8 mouse cellular contexts compared by ENCODE assay signal in the genomic region with DNA sequence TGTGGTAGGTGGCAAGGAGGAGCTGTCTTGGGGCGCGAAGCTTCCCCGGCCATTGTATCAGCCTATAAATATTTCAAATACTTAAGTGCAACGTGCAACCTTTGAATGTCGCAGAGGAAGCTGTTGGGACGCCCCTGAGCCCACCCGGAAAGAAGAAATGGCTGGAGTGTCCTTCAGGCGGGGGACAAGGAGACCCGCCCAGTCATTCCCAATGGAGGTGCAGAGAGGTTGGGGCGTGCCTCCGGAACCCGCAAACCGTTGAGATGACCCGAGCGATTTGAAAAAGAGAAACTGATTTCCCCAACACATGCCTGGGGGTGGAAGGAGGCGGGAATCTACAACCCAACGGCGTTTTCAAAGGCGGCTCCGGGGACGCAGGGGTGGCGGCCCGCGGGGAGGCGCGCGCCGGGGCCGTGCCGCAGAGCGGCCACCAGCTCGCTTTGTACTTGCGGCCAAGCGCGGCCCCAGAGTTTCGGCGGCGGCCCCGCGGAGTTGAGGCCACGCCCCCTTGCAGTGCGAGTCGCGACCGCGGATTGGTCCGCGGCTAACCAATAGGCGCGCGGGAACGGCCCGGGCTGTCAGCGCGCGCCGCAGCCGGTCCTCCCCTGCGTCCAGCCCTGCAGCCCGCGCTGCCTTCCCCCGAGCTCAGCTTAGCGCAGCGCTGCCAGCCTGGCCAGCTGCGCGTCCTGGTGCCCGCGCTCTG.
DNase-seq lines count a peak whose midpoint lies in the region; ATAC-seq and TF ChIP-seq lines count a peak whose summit lies in the region.

No protein-coding gene starts in this region.

- H3K27ac ChIP-seq in heart, embryonic 11.5 days (ENCODE audit: low read depth, low read length) = peak overlapping the region; percentile 54
- H3K27ac ChIP-seq in kidney, embryonic 15.5 days = peak overlapping the region; percentile 84
- H3K27ac ChIP-seq in liver, adult 2 months (replicated peaks; ENCODE audit: insufficient read depth, low read depth, low read length) = no peak overlapping the region

- H3K4me2 ChIP-seq in heart, embryonic 11.5 days = peak overlapping the region; percentile 92
- H3K4me2 ChIP-seq in kidney, embryonic 15.5 days = peak overlapping the region; percentile 96

- no peaks in the 10 kb centered on the region for H3K9me3 ChIP-seq in heart, embryonic 11.5 days (replicated peaks; ENCODE audit: control insufficient read depth, low read length)
- no peaks in the 10 kb centered on the region for H3K9me3 ChIP-seq in kidney, embryonic 15.5 days (replicated peaks)

- H3K9ac ChIP-seq in heart, embryonic 11.5 days (ENCODE audit: low read depth, low read length) = peak overlapping the region; percentile 73
- peak overlapping the region; percentile 69 for H3K9ac ChIP-seq in kidney, embryonic 15.5 days
- peak overlapping the region; percentile 59 for H3K9ac ChIP-seq in liver, adult 2 months (ENCODE audit: low read depth, low read length)

- ATAC-seq in erythroblast, adult 5-6 weeks (replicated peaks; ENCODE audit: low FRiP score, poor library complexity, severe bottlenecking) = peak; percentile 90
- ATAC-seq in heart, embryonic 11.5 days (replicated peaks; ENCODE audit: insufficient number of reproducible peaks, low FRiP score, low TSS enrichment) = peak; percentile 90
- peak; percentile 93 for ATAC-seq in kidney, embryonic 15.5 days (replicated peaks; ENCODE audit: low FRiP score)
- peak; percentile 71 for ATAC-seq in monocyte, adult 5-6 weeks (replicated peaks; ENCODE audit: insufficient number of reproducible peaks, low FRiP score, low TSS enrichment, poor library complexity, severe bottlenecking)

- no peak for TF ChIP-seq CTCF in brain, embryonic 14.5 days (IDR thresholded peaks at IDR 0.05; ENCODE audit: borderline replicate concordance, extremely low read depth, insufficient read depth, insufficient read length)
- 0 out of 2 replicates have a peak, but pooled peaks have one; percentile 3 for TF ChIP-seq CTCF in liver, adult 2 months (IDR thresholded peaks at IDR 0.05; ENCODE audit: low read depth, low read length)

- under 1% methylated on average over 68 of the region's 68 CpGs for WGBS in heart, embryonic 11.5 days (ENCODE audit: insufficient replicate concordance)
- WGBS in kidney, embryonic 15.5 days = under 1% methylated on average over 68 of the region's 68 CpGs
- WGBS in liver, adult 2 months = under 1% methylated on average over 55 of the region's 68 CpGs

- TF ChIP-seq POLR2A in brain, embryonic 14.5 days (IDR thresholded peaks at IDR 0.05; ENCODE audit: borderline replicate concordance, extremely low read depth, insufficient read depth, insufficient read length, poor library complexity, severe bottlenecking) = peak; percentile 97
- no peak for TF ChIP-seq POLR2A in liver, adult 2 months (IDR thresholded peaks at IDR 0.05; ENCODE audit: extremely low read depth, insufficient read depth, low read length)

- H3K4me1 ChIP-seq in heart, embryonic 11.5 days (ENCODE audit: control insufficient read depth, insufficient read depth, low read length) = peaks cover 26% of the 10 kb centered on the region
- peaks cover 57% of the 10 kb centered on the region for H3K4me1 ChIP-seq in kidney, embryonic 15.5 days
- H3K4me1 ChIP-seq in liver, adult 2 months (ENCODE audit: control insufficient read depth, insufficient read depth, low read length) = peaks cover 4% of the 10 kb centered on the region

- DNase-seq in B cell, adult 2 months = peak; percentile 70 to 74
- peak; percentile 98 for DNase-seq in brain, embryonic 14.5 days (ENCODE audit: low read depth)
- peak; percentile 52 for DNase-seq in liver, adult 2 months (ENCODE audit: extremely low read depth, low read depth, low spot score)
- DNase-seq in spleen, postnatal 36 days (ENCODE audit: low spot score in 2 of 2) = peak; percentile 79 to 80

- peaks cover 25% of the 10 kb centered on the region for H3K27me3 ChIP-seq in heart, embryonic 11.5 days (ENCODE audit: control insufficient read depth, insufficient read depth, low read length)
- H3K27me3 ChIP-seq in kidney, embryonic 15.5 days = peaks cover 39% of the 10 kb centered on the region
- peaks cover 5% of the 10 kb centered on the region; the same call in 1 of the 2 replicates for H3K27me3 ChIP-seq in liver, adult 2 months (ENCODE audit: control insufficient read depth, insufficient read depth, low read length)

- H3K36me3 ChIP-seq in heart, embryonic 11.5 days (ENCODE audit: control insufficient read depth, insufficient read depth, low read length) = no peaks in the 10 kb centered on the region
- H3K36me3 ChIP-seq in kidney, embryonic 15.5 days = no peaks in the 10 kb centered on the region
- H3K36me3 ChIP-seq in liver, adult 2 months (ENCODE audit: control insufficient read depth, insufficient read depth, low read length) = no peaks in the 10 kb centered on the region

- H3K79me2 ChIP-seq in liver, adult 2 months (ENCODE audit: control insufficient read depth, insufficient read depth, low read length) = no peaks in the 10 kb centered on the region

- H3K4me3 ChIP-seq in heart, embryonic 11.5 days (ENCODE audit: low read depth, low read length) = peak overlapping the region; percentile 56
- peak overlapping the region; percentile 61 for H3K4me3 ChIP-seq in kidney, embryonic 15.5 days (replicated peaks)
- peak overlapping the region; percentile 70 for H3K4me3 ChIP-seq in liver, adult 2 months (ENCODE audit: insufficient read depth, low read depth, low read length)
